Mouse (Mus musculus) erythroblast, embryonic 14.5 days (primary cell): Measurements from ENCODE around the gene Fscn2. TPM values are rescaled to one million over a fixed set of nuclear protein-coding genes. Genes with fewer than 3 reads are reported as not detected.
"Not testable (repeated sequence)": the region's sequence is repeated elsewhere in the genome, so short reads cannot be mapped to it uniquely, and the experiment has no call there.

Source experiments
- H3K27me3 ChIP-seq: 2 replicates; pipeline ENCODE4 v1.6.1; 2012; ENCODE audit warnings: inconsistent platforms; ENCODE audit not compliant: control insufficient read depth
- H3K36me3 ChIP-seq: 2 replicates; pipeline ENCODE4 v1.6.1; 2012; ENCODE audit warnings: mild to moderate bottlenecking, inconsistent platforms; ENCODE audit not compliant: control insufficient read depth
- H3K4me1 ChIP-seq: 2 replicates; pipeline ENCODE4 v1.6.1; 2012; ENCODE audit warnings: inconsistent platforms; ENCODE audit not compliant: control insufficient read depth
- H3K4me3 ChIP-seq: replicated peaks from 2 replicates; pipeline ENCODE3; 2012; ENCODE audit warnings: moderate library complexity, mild to moderate bottlenecking, inconsistent platforms
- H3K9me3 ChIP-seq: 2 replicates; pipeline ENCODE4 v1.6.1; 2012; ENCODE audit warnings: low read length, inconsistent platforms, mixed read lengths; ENCODE audit not compliant: control insufficient read depth
- GATA1 ChIP-seq: IDR thresholded peaks from 2 replicates; pipeline ENCODE4 v1.6.1; 2012; ENCODE audit warnings: low read length, inconsistent platforms, mixed read lengths
- TAL1 ChIP-seq: IDR thresholded peaks from 3 replicates; pipeline ENCODE4 v1.6.1; 2012; ENCODE audit warnings: low read length, inconsistent platforms, mixed read lengths
- polyA plus RNA-seq: library from polyadenylated mRNA; stranded (reverse); fragments of >175 nt; gene quantifications from 2 replicates; pipeline ENCODE4 v1.2.3, GENCODE M21; 2012

Gene Fscn2
- polyA plus RNA-seq, 1 experiment = not detected

GRCm38 (mm10) chr11:120405867-120406266 lies 44.5 kb downstream of the Fscn2 start:
- Histone ChIP-seq H3K27me3 (no peaks in the 10 kb centered on the region), H3K4me3 (no peak overlapping the region), H3K9me3 (no peaks in the 10 kb centered on the region), H3K4me1 (peaks cover 35% of the 10 kb centered on the region), H3K36me3 (peaks cover 100% of the 10 kb centered on the region)
- TF ChIP-seq GATA1 (no peak), TAL1 (peak; percentile 54)

DNA sequence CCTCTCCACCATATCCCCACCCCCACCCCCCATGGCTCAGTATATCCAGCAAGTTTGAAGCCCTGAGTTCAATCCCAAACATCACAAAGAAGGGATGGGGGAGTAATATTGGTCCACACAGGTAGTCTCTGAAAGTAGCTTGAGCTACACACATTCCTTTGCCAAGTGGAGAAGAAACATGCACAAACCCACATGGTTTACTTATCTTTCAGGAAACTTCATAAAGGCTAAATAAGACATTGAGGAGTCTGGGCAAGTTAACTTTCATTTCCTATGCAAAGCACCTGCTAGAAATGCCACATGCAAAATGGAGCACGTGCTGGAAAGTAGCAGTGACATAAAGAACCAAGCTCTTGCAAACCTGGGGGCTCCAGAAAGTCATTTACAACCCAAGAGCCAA lies 45.1 kb downstream of the Fscn2 start:
- no peak overlapping the region for H3K4me3 ChIP-seq
- H3K36me3 ChIP-seq = peaks cover 100% of the 10 kb centered on the region
- H3K4me1 ChIP-seq = peaks cover 33% of the 10 kb centered on the region
- H3K27me3 ChIP-seq = no peaks in the 10 kb centered on the region
- no peak for TF ChIP-seq GATA1
- TF ChIP-seq TAL1 = no peak
- H3K9me3 ChIP-seq = no peaks in the 10 kb centered on the region

- H3K9me3 ChIP-seq, H3K27me3 ChIP-seq, H3K4me3 ChIP-seq, H3K4me1 ChIP-seq: not testable (repeated sequence)
- peaks cover 98% of the 10 kb centered on the region for H3K36me3 ChIP-seq
Observed at GRCm38 (mm10) chr11:120413621-120414020, 52.3 kb downstream of the Fscn2 start.

Other genes with a start within 250 kb of the Fscn2 start
- 6.1 and 6.2 TPM in 2 replicates for gene Slc38a10, start 210.2 kb upstream of the Fscn2 start, polyA plus RNA-seq
- gene Bahcc1, start 128.6 kb upstream of the Fscn2 start, polyA plus RNA-seq = 0.17 and 0.21 TPM in 2 replicates
- 9.0 TPM in 2 replicates for gene Actg1, start 13.0 kb upstream of the Fscn2 start, polyA plus RNA-seq
- 1.2 and 2.2 TPM in 2 replicates for gene Faap100, start 17.2 kb downstream of the Fscn2 start, polyA plus RNA-seq
- 8.8 and 9.3 TPM in 2 replicates for gene Nploc4, start 76.2 kb downstream of the Fscn2 start, polyA plus RNA-seq
- not detected in 2 replicates for gene Tspan10, start 81.1 kb downstream of the Fscn2 start, polyA plus RNA-seq
- gene Pde6g, start 92.0 kb downstream of the Fscn2 start, polyA plus RNA-seq = not detected in 2 replicates
- 0.41 and 0.65 TPM in 2 replicates for gene Oxld1, start 96.5 kb downstream of the Fscn2 start, polyA plus RNA-seq
- gene Ccdc137, start 96.6 kb downstream of the Fscn2 start, polyA plus RNA-seq = 0.75 and 1.4 TPM in 2 replicates
- gene Arl16, start 106.1 kb downstream of the Fscn2 start, polyA plus RNA-seq = 2.6 and 4.9 TPM in 2 replicates
- gene Mrpl12, start 123.1 kb downstream of the Fscn2 start, polyA plus RNA-seq = 14.6 and 16.8 TPM in 2 replicates
- 5.5 and 6.6 TPM in 2 replicates for gene Slc25a10, start 130.3 kb downstream of the Fscn2 start, polyA plus RNA-seq
- 0.03 TPM in 1 of 2 replicates, not detected in the other for gene Gcgr, start 169.2 kb downstream of the Fscn2 start, polyA plus RNA-seq
- gene Mcrip1, start 188.2 kb downstream of the Fscn2 start, polyA plus RNA-seq = 4.1 and 5.7 TPM in 2 replicates
- 0.05 TPM in 1 of 2 replicates, not detected in the other for gene Ppp1r27, start 189.6 kb downstream of the Fscn2 start, polyA plus RNA-seq
- 23.2 and 24.6 TPM in 2 replicates for gene P4hb, start 211.7 kb downstream of the Fscn2 start, polyA plus RNA-seq
- gene Arhgdia, start 220.1 kb downstream of the Fscn2 start, polyA plus RNA-seq = 52.3 and 59.5 TPM in 2 replicates
- gene Alyref, start 236.8 kb downstream of the Fscn2 start, polyA plus RNA-seq = 56.7 and 59.1 TPM in 2 replicates
- gene Anapc11, start 236.9 kb downstream of the Fscn2 start, polyA plus RNA-seq = 12.9 and 19.1 TPM in 2 replicates
- gene Npb, start 246.9 kb downstream of the Fscn2 start, polyA plus RNA-seq = 0.46 TPM in 1 of 2 replicates, not detected in the other